Mouse (Mus musculus) myocyte (in vitro differentiated cells): ENCODE measurements around the gene Syt6.

Experiments
- CEBPB ChIP-seq: IDR thresholded peaks from 2 replicates; pipeline ENCODE4 v1.6.1; 2011; ENCODE audit warnings: mild to moderate bottlenecking, moderate library complexity; ENCODE audit not compliant: poor library complexity, insufficient read depth, severe bottlenecking
- E2F4 ChIP-seq: IDR thresholded peaks from one replicate; pipeline ENCODE4 v1.6.1; 2011; ENCODE audit warnings: mild to moderate bottlenecking, control low read depth, moderate library complexity; ENCODE audit not compliant: insufficient read depth
- MAX ChIP-seq: IDR thresholded peaks from one replicate; pipeline ENCODE4 v1.6.1; 2011; ENCODE audit warnings: low read depth, mild to moderate bottlenecking, control low read depth
- MYOD1 ChIP-seq, 3 experiments: IDR thresholded peaks; one replicate each; pipeline ENCODE4 v1.6.1; 2011; ENCODE audit warnings: control low read depth in 2 of 3, low read depth in 2 of 3, mild to moderate bottlenecking in 2 of 3, moderate library complexity in 1 of 3; ENCODE audit not compliant: insufficient read length in 2 of 3, control insufficient read depth in 1 of 3
- MYOG ChIP-seq, 3 experiments: IDR thresholded peaks; one replicate each; pipeline ENCODE4 v1.6.1; 2011; ENCODE audit warnings: control low read depth in 2 of 3, low read depth in 2 of 3, mild to moderate bottlenecking in 2 of 3; ENCODE audit not compliant: insufficient read length in 2 of 3, control insufficient read depth in 1 of 3, insufficient read depth in 1 of 3
- POLR2A ChIP-seq: IDR thresholded peaks from one replicate; pipeline ENCODE4 v1.6.1; 2011; ENCODE audit warnings: low read depth, mild to moderate bottlenecking, control low read depth, moderate library complexity; ENCODE audit not compliant: insufficient read length
- POLR2AphosphoS2 ChIP-seq: IDR thresholded peaks from one replicate; pipeline ENCODE4 v1.6.1; 2011; ENCODE audit warnings: low read depth, control low read depth; ENCODE audit not compliant: insufficient read length
- REST ChIP-seq: IDR thresholded peaks from one replicate; pipeline ENCODE4 v1.6.1; 2011; ENCODE audit warnings: mild to moderate bottlenecking, control low read depth, moderate library complexity; ENCODE audit not compliant: insufficient read depth, insufficient read length
- SRF ChIP-seq: IDR thresholded peaks from one replicate; pipeline ENCODE4 v1.6.1; 2011; ENCODE audit warnings: low read depth; ENCODE audit not compliant: control insufficient read depth, insufficient read length
- TCF12 ChIP-seq: IDR thresholded peaks from one replicate; pipeline ENCODE4 v1.6.1; 2011; ENCODE audit warnings: mild to moderate bottlenecking, control low read depth; ENCODE audit not compliant: poor library complexity, insufficient read depth, severe bottlenecking
- USF1 ChIP-seq: IDR thresholded peaks from one replicate; pipeline ENCODE4 v1.6.1; 2011; ENCODE audit warnings: low read depth, mild to moderate bottlenecking, control low read depth, moderate library complexity

- TF ChIP-seq MAX (no peak), E2F4 (no peak), MYOD1 (IDR thresholded peaks at IDR 0.05; ENCODE audit: control insufficient read depth in 1 of 3, insufficient read length in 2 of 3, low read depth in 2 of 3) (no peak), POLR2A (no peak), MYOG (IDR thresholded peaks at IDR 0.05; ENCODE audit: control insufficient read depth in 1 of 3, insufficient read depth in 1 of 3, insufficient read length in 2 of 3, low read depth in 2 of 3) (no peak), TCF12 (no peak), USF1 (no peak), POLR2AphosphoS2 (no peak), REST (no peak), SRF (no peak), CEBPB (no peak)
Measured at GRCm38 (mm10) chr3:103647164-103647867, 72.3 kb downstream of the Syt6 start.
